Mouse (Mus musculus): ENCODE results near the gene Cd40.

GRCm38 (mm10) chr2:165077055-165077454, 21.6 kb downstream of the Cd40 start:
- no peak for TF ChIP-seq CTCF (IDR thresholded peaks at IDR 0.05)
- TF ChIP-seq EP300 (IDR thresholded peaks at IDR 0.05; ENCODE audit: insufficient read depth, low read depth, low read length) = no peak
- no peak for TF ChIP-seq POLR2A (IDR thresholded peaks at IDR 0.05; ENCODE audit: insufficient read depth, low read depth, low read length)

Measured in heart, adult 2 months (tissue).